Mouse (Mus musculus) liver, embryonic 14.5 days (tissue): Measurements from ENCODE around the gene Mesp2.

Experiments
- CTCF ChIP-seq: IDR thresholded peaks from 2 replicates; pipeline ENCODE4 v1.5.1; 2016; ENCODE audit warnings: antibody characterized with exemption, low read depth, control low read depth
- EP300 ChIP-seq: IDR thresholded peaks from 2 replicates; pipeline ENCODE4 v1.6.1; 2016; ENCODE audit warnings: antibody characterized with exemption, low read depth

DNA sequence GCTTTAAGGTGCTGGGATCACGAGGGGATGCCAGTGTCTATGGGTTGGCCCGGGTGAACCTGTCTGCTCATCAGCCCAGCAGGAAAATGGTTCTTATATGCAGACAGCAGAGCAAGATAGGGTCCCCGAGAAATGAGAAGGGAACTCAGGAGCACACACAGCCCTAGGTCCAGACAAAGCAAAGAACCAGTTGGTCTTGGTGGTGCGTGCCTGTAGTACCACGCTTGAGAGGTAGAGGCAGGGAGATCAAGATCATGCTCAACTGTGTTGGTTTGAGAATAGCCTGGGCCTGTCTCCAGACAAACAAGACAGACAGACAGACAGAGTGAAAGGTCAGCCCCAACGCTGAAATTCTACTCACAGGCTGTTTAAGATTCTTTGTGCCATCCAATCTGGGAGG is 11.0 kb upstream of the Mesp2 start:
- TF ChIP-seq EP300 (no peak), CTCF (no peak)
